Mouse (Mus musculus) kidney, adult 2 months (tissue): ENCODE results near the gene Glb1l. TPM values are rescaled to one million over a fixed set of nuclear protein-coding genes. Genes with fewer than 3 reads are reported as not detected.

Source experiments
- DNase-seq: peaks from one replicate; pipeline ENCODE4 v3.0.0; 2021
- H3K27ac ChIP-seq: fragments of 200-500 bp; 2 replicates; pipeline ENCODE4 v1.5.1; 2012; ENCODE audit warnings: low read depth, low read length, control low read depth, inconsistent platforms; ENCODE audit not compliant: insufficient read depth
- H3K27me3 ChIP-seq: fragments of 200-500 bp; replicated peaks from 2 replicates; pipeline ENCODE4 v1.6.1; 2012; ENCODE audit warnings: mild to moderate bottlenecking, moderate library complexity, low read length, inconsistent platforms; ENCODE audit not compliant: control insufficient read depth, insufficient read depth
- H3K36me3 ChIP-seq: fragments of 200-500 bp; 2 replicates; pipeline ENCODE4 v1.6.1; 2012; ENCODE audit warnings: mild to moderate bottlenecking, moderate library complexity, low read length, inconsistent platforms; ENCODE audit not compliant: control insufficient read depth, insufficient read depth
- H3K4me1 ChIP-seq: fragments of 200-500 bp; 2 replicates; pipeline ENCODE4 v1.6.1; 2011; ENCODE audit warnings: low read length; ENCODE audit not compliant: control insufficient read depth, insufficient read depth
- H3K4me3 ChIP-seq: fragments of 200-500 bp; 2 replicates; pipeline ENCODE4 v1.5.1; 2011; ENCODE audit warnings: mild to moderate bottlenecking, low read depth, low read length, control low read depth; ENCODE audit not compliant: insufficient read depth
- CTCF ChIP-seq: fragments of 200-500 bp; conservative IDR thresholded peaks from 2 replicates; pipeline ENCODE4 v1.5.1; 2011; ENCODE audit warnings: low read depth, mild to moderate bottlenecking, control low read depth, low read length, moderate library complexity, mixed read lengths; ENCODE audit not compliant: insufficient read depth, insufficient read length
- POLR2A ChIP-seq: fragments of 200-500 bp; IDR thresholded peaks from one replicate; pipeline ENCODE4 v1.6.1; 2011; ENCODE audit warnings: low read depth, low read length, control low read depth
- WGBS: fragments of 180-500 bp; shearing (Covaris S2); methylation state at CpG from one replicate; pipeline ENCODE4 v1.1.7; 2018; 5-methylcytosine and 5-hydroxymethylcytosine counted together
- polyA plus RNA-seq: library from polyadenylated mRNA; depleted of rRNA; stranded (reverse); fragments of >200 nt; gene quantifications from 2 replicates; pipeline ENCODE4 v1.2.3, GENCODE M21; 2012

The Glb1l gene
- polyA plus RNA-seq, 1 experiment: 118 TPM

GRCm38 (mm10) chr1:75214886-75215285 lies 4.3 kb upstream of the Glb1l start:
- H3K4me1 ChIP-seq: peaks cover 39% of the 10 kb centered on the region
- 25% methylated on average over 5 of the region's 5 CpGs for WGBS
- H3K36me3 ChIP-seq: peaks cover 10% of the 10 kb centered on the region; the same call in 1 of the 2 replicates
- DNase-seq: peak; percentile 93
- TF ChIP-seq POLR2A: no peak
- TF ChIP-seq CTCF: no peak
- no peak overlapping the region for H3K4me3 ChIP-seq
- peak overlapping the region; percentile 95 for H3K27ac ChIP-seq
- no peaks in the 10 kb centered on the region for H3K27me3 ChIP-seq

- no peak overlapping the region for H3K4me3 ChIP-seq
- H3K27me3 ChIP-seq: no peaks in the 10 kb centered on the region
- TF ChIP-seq POLR2A (peak; percentile 67), CTCF (no peak)
- H3K27ac ChIP-seq: peak overlapping the region; percentile 95
- 34% methylated on average over 2 of the region's 2 CpGs for WGBS
- DNase-seq: peak; percentile 97
- H3K4me1 ChIP-seq: peaks cover 37% of the 10 kb centered on the region
- peaks cover 10% of the 10 kb centered on the region; the same call in 1 of the 2 replicates for H3K36me3 ChIP-seq
Observed at GRCm38 (mm10) chr1:75214442-75214841, 3.8 kb upstream of the Glb1l start.

- Histone ChIP-seq H3K4me3 (no peak overlapping the region), H3K36me3 (peaks cover 10% of the 10 kb centered on the region; the same call in 1 of the 2 replicates), H3K4me1 (peaks cover 37% of the 10 kb centered on the region), H3K27ac (0 out of 2 replicates have a peak overlapping the region, but pooled peaks have one; percentile 88), H3K27me3 (no peaks in the 10 kb centered on the region)
- DNase-seq: no peak
- 72% methylated on average over 7 of the region's 7 CpGs for WGBS
- TF ChIP-seq CTCF (no peak), POLR2A (no peak)
Observed at GRCm38 (mm10) chr1:75213096-75213495, 2.5 kb upstream of the Glb1l start.

- Histone ChIP-seq H3K4me1 (peaks cover 37% of the 10 kb centered on the region), H3K4me3 (no peak overlapping the region), H3K36me3 (peaks cover 10% of the 10 kb centered on the region; the same call in 1 of the 2 replicates), H3K27me3 (no peaks in the 10 kb centered on the region), H3K27ac (no peak overlapping the region)
- peak; percentile 32 for DNase-seq
- TF ChIP-seq POLR2A: no peak
- TF ChIP-seq CTCF: no peak
- WGBS: 73% methylated on average over 4 of the region's 4 CpGs
Observed at GRCm38 (mm10) chr1:75212542-75212941, 1.9 kb upstream of the Glb1l start.

- H3K4me1 ChIP-seq: peaks cover 32% of the 10 kb centered on the region
- DNase-seq: peak; percentile 50
- 6% methylated on average over 17 of the region's 17 CpGs for WGBS
- TF ChIP-seq CTCF (no peak), POLR2A (no peak)
- peaks cover 8% of the 10 kb centered on the region; the same call in 1 of the 2 replicates for H3K36me3 ChIP-seq
- no peaks in the 10 kb centered on the region for H3K27me3 ChIP-seq
- H3K27ac ChIP-seq: peak overlapping the region; percentile 87
- peak overlapping the region; percentile 86 for H3K4me3 ChIP-seq
Observed at GRCm38 (mm10) chr1:75211141-75211708, 612 bp upstream of the Glb1l start.

GRCm38 (mm10) chr1:75208967-75209678 lies 1.5 kb downstream of the Glb1l start:
- 3% methylated on average over 34 of the region's 34 CpGs for WGBS
- DNase-seq: peak; percentile 95
- TF ChIP-seq CTCF (no peak), POLR2A (peak; percentile 55)
- H3K27ac ChIP-seq: peak overlapping the region; percentile 66
- peaks cover 4% of the 10 kb centered on the region; the same call in 1 of the 2 replicates for H3K36me3 ChIP-seq
- peak overlapping the region; percentile 79 for H3K4me3 ChIP-seq
- no peaks in the 10 kb centered on the region for H3K27me3 ChIP-seq
- H3K4me1 ChIP-seq: peaks cover 20% of the 10 kb centered on the region

GRCm38 (mm10) chr1:75201236-75201635 lies 9.4 kb downstream of the Glb1l start:
- no peak overlapping the region for H3K4me3 ChIP-seq
- no peaks in the 10 kb centered on the region for H3K4me1 ChIP-seq
- no peaks in the 10 kb centered on the region for H3K27me3 ChIP-seq
- TF ChIP-seq POLR2A (no peak), CTCF (no peak)
- peak; percentile 87 for DNase-seq
- H3K36me3 ChIP-seq: no peaks in the 10 kb centered on the region; the same call in 1 of the 2 replicates
- no peak overlapping the region for H3K27ac ChIP-seq
- WGBS: 49% methylated on average over 1 of the region's 1 CpGs
